Mouse (Mus musculus) CD8-positive naive resting alpha-beta T cell, adult 57 days (primary cell): ENCODE data around the gene Vmn1r235. TPM values are rescaled to one million over a fixed set of nuclear protein-coding genes. Genes with fewer than 3 reads are reported as not detected.

Source experiments
- total RNA-seq: library from RNA; stranded (reverse); gene quantifications from one replicate; pipeline ENCODE4 v1.2.4, GENCODE M21; 2023

The Vmn1r235 gene
- not detected for total RNA-seq

DNA sequence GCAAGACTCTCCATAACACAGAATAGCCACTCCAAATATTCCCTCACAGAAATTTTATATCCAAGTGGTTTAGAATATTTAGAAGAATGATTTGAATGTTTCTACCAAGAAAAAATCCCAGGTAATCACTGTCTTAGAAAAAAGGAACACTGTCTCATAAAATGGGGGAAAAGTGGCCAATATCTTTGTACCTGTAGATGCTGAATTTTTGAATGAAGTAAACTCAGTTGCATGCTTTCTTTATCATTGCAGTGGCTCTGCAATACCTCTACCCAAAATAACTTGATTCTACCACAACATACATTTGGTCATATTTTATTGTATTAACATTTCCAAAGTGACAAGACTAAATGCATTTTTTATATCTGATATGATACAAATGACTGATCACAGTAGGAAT is at the start of gene Vmn1r235:
TSS of gene Vmn1r235 (plus strand) at position 301 of the 400 bp plus-strand sequence.

GRCm38 (mm10) chr17:21225787-21226186 is 30.4 kb upstream of the Vmn1r235 start, which contains the start of gene Vmn1r234:
Vmn1r234 (plus strand) TSS chr17:21226087.

DNA sequence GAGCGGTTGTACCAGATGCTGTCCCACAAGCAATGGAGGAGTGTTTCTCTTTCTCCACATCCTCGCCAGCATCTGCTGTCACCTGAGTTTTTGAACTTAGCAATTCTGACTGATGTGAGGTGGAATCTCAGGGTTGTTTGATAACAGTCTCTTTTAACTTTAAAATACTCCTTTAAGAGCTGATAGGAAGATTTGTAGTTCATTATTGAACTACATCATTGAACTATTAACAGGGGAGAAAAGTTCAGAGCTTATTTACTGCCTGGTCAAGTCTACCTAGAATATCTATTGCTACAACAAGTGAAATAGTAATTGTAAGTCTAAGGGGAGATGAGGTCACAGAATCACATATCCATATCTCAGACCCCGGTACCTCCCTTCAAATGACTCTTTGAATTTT is 26.4 kb downstream of the Vmn1r235 start, which contains the start of gene Vmn1r236:
TSS of gene Vmn1r236 (plus strand) at position 301 of the 400 bp plus-strand sequence.

DNA sequence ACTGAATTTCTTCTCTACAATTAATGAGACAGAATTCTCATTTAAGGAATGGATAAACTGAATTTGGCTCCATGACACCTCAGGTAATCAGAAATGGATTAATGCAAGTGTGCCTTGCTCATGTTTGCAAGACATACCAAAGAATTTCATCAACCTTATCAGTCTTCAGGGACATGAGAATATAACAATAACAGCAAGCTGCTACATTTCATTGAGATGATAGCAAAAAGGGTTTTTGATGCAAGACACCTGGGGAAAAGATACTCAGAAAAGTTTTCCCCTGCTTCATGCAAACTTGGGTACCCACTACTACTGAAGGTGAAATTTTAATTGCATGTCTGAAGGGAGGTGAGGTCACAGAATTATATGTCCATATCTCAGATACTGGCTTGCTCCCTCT is 55.4 kb downstream of the Vmn1r235 start, which contains the start of gene Vmn1r237:
TSS of gene Vmn1r237 (plus strand) at position 301 of the 400 bp plus-strand sequence.

Other genes with a start within 250 kb of the Vmn1r235 start
- gene Zfp160, start 247.5 kb upstream of the Vmn1r235 start, total RNA-seq: 11.4 TPM
- gene Vmn1r234, start 30.3 kb upstream of the Vmn1r235 start, total RNA-seq: not detected
- not detected for gene Vmn1r236, start 26.5 kb downstream of the Vmn1r235 start, total RNA-seq
- not detected for gene Vmn1r237, start 55.5 kb downstream of the Vmn1r235 start, total RNA-seq
- 6.1 TPM for gene Zfp677, start 127.3 kb downstream of the Vmn1r235 start, total RNA-seq
- gene Zfp54, start 166.8 kb downstream of the Vmn1r235 start, total RNA-seq: 2.0 TPM
- 23.0 TPM for gene Zfp51, start 194.0 kb downstream of the Vmn1r235 start, total RNA-seq
- gene Zfp53, start 232.6 kb downstream of the Vmn1r235 start, total RNA-seq: 31.6 TPM